Mouse (Mus musculus) cerebellum, postnatal 10 days (tissue): ENCODE measurements around the gene Cd19.

Source experiments
- DNase-seq, 2 experiments: peaks; one replicate each; pipeline ENCODE4 v3.0.0; 2021; ENCODE audit warnings: mixed read lengths in 2 of 2

Gene Cd19

GRCm38 (mm10) chr7:126414725-126415124 is at the start of gene Cd19:
TSS of gene Cd19 (minus strand) at chr7:126414889.
- no peak for DNase-seq

- no peak for DNase-seq
These were observed 49.4 kb upstream of the Cd19 start for GRCm38 (mm10) chr7:126464121-126464520.

- no peak for DNase-seq
These were observed 48.9 kb upstream of the Cd19 start for GRCm38 (mm10) chr7:126463547-126463946.

GRCm38 (mm10) chr7:126463004-126463403 is 48.3 kb upstream of the Cd19 start, which contains the start of gene Atp2a1:
TSS of gene Atp2a1 (minus strand) at chr7:126463108.
- DNase-seq, result no peak

GRCm38 (mm10) chr7:126461626-126462025 is 46.9 kb upstream of the Cd19 start:
- DNase-seq, result no peak

- no peak for DNase-seq
These were observed 46.1 kb upstream of the Cd19 start for GRCm38 (mm10) chr7:126460623-126461399.

GRCm38 (mm10) chr7:126458844-126459618 is 44.3 kb upstream of the Cd19 start:
- DNase-seq, result no peak

GRCm38 (mm10) chr7:126458225-126458624 is 43.5 kb upstream of the Cd19 start:
- no peak for DNase-seq

GRCm38 (mm10) chr7:126456382-126457266 is 41.9 kb upstream of the Cd19 start:
- DNase-seq, result no peak

- no peak for DNase-seq
These were observed 40.6 kb upstream of the Cd19 start for GRCm38 (mm10) chr7:126455242-126455641.

- DNase-seq, result no peak
These were observed 39.2 kb upstream of the Cd19 start for GRCm38 (mm10) chr7:126453861-126454260.

- no peak for DNase-seq
These were observed 37.6 kb upstream of the Cd19 start for GRCm38 (mm10) chr7:126452244-126452643.

- no peak for DNase-seq
These were observed 36.0 kb upstream of the Cd19 start for GRCm38 (mm10) chr7:126450641-126451040.

GRCm38 (mm10) chr7:126449991-126450390 is 35.3 kb upstream of the Cd19 start:
- DNase-seq, result no peak

GRCm38 (mm10) chr7:126448481-126448880 is 33.8 kb upstream of the Cd19 start:
- DNase-seq, result no peak

GRCm38 (mm10) chr7:126446217-126446616 is 31.5 kb upstream of the Cd19 start:
- no peak for DNase-seq

GRCm38 (mm10) chr7:126445104-126445815 is 30.6 kb upstream of the Cd19 start:
- no peak for DNase-seq

- no peak for DNase-seq
These were observed 29.8 kb upstream of the Cd19 start for GRCm38 (mm10) chr7:126444536-126444935.

- no peak for DNase-seq
These were observed 29.3 kb upstream of the Cd19 start for GRCm38 (mm10) chr7:126443997-126444396.

- DNase-seq, result peak in 1 of 2 experiments; percentile 26
These were observed 25.4 kb upstream of the Cd19 start for GRCm38 (mm10) chr7:126440134-126440533.

GRCm38 (mm10) chr7:126436851-126437250 is 22.2 kb upstream of the Cd19 start:
- peak; percentile 78 to 84 for DNase-seq

GRCm38 (mm10) chr7:126435801-126436200 is 21.1 kb upstream of the Cd19 start:
- no peak for DNase-seq
